Mouse (Mus musculus) midbrain, embryonic 10.5 days (tissue): ENCODE measurements at regions not wholly inside any gene's neighbourhood (a gene's known extent, or its start where the extent isn't known, plus 50 kb on each side); places are given as distances from the start of the nearest gene placed in this dataset.

ENCODE experiments used
- DNase-seq: peaks from one replicate; pipeline ENCODE4 v3.0.0-alpha.2; 2017; ENCODE audit warnings: low spot score
- H3K27ac ChIP-seq: fragments of 300-500 bp; sonication (generic); replicated peaks from 2 replicates; pipeline ENCODE4 v1.5.1; 2016; ENCODE audit warnings: mild to moderate bottlenecking
- H3K27me3 ChIP-seq: fragments of 300-500 bp; sonication (generic); 2 replicates; pipeline ENCODE4 v1.6.1; 2016; ENCODE audit warnings: low read depth, mild to moderate bottlenecking; ENCODE audit not compliant: poor library complexity, severe bottlenecking
- H3K36me3 ChIP-seq: fragments of 300-500 bp; sonication (generic); 2 replicates; pipeline ENCODE4 v1.6.1; 2016; ENCODE audit warnings: mild to moderate bottlenecking, moderate library complexity
- H3K4me1 ChIP-seq: fragments of 300-500 bp; sonication (generic); 2 replicates; pipeline ENCODE4 v1.6.1; 2016
- H3K4me3 ChIP-seq: fragments of 300-500 bp; sonication (generic); 2 replicates; pipeline ENCODE4 v1.5.1; 2016; ENCODE audit warnings: mild to moderate bottlenecking, moderate library complexity
- H3K9me3 ChIP-seq: fragments of 300-500 bp; sonication (generic); replicated peaks from 2 replicates; pipeline ENCODE4 v1.6.1; 2016; ENCODE audit warnings: mild to moderate bottlenecking
- WGBS: fragments of 180-500 bp; shearing (Covaris S2); methylation state at CpG from one replicate; pipeline ENCODE4 v1.1.7; 2016; 5-methylcytosine and 5-hydroxymethylcytosine counted together

GRCm38 (mm10) chr2:12614345-12614744 is 195.1 kb upstream of the Mindy3 start:
- no peaks in the 10 kb centered on the region for H3K36me3 ChIP-seq
- WGBS: 87% methylated on average over 2 of the region's 2 CpGs
- no peaks in the 10 kb centered on the region for H3K9me3 ChIP-seq
- H3K27ac ChIP-seq: no peak overlapping the region
- H3K4me3 ChIP-seq: no peak overlapping the region
- H3K27me3 ChIP-seq: no peaks in the 10 kb centered on the region
- DNase-seq: no peak
- no peaks in the 10 kb centered on the region for H3K4me1 ChIP-seq

GRCm38 (mm10) chr2:12613858-12614257 is 194.6 kb upstream of the Mindy3 start:
- DNase-seq: no peak
- no peaks in the 10 kb centered on the region for H3K27me3 ChIP-seq
- 80% methylated on average over 2 of the region's 2 CpGs for WGBS
- no peaks in the 10 kb centered on the region for H3K36me3 ChIP-seq
- no peaks in the 10 kb centered on the region for H3K4me1 ChIP-seq
- H3K4me3 ChIP-seq: no peak overlapping the region
- no peaks in the 10 kb centered on the region for H3K9me3 ChIP-seq
- H3K27ac ChIP-seq: no peak overlapping the region

- no peak overlapping the region for H3K27ac ChIP-seq
- H3K4me3 ChIP-seq: no peak overlapping the region
- peaks cover 7% of the 10 kb centered on the region for H3K4me1 ChIP-seq
- no peaks in the 10 kb centered on the region for H3K9me3 ChIP-seq
- 47% methylated on average over 2 of the region's 2 CpGs for WGBS
- no peaks in the 10 kb centered on the region for H3K27me3 ChIP-seq
- no peaks in the 10 kb centered on the region for H3K36me3 ChIP-seq
- DNase-seq: no peak
Measured at GRCm38 (mm10) chr2:12582566-12582965, 163.3 kb upstream of the Mindy3 start.

- WGBS: 55% methylated on average over 1 of the region's 1 CpGs
- Histone ChIP-seq H3K4me1 (no peaks in the 10 kb centered on the region), H3K27me3 (no peaks in the 10 kb centered on the region)
Measured at GRCm38 (mm10) chr2:12557736-12558135, 138.5 kb upstream of the Mindy3 start.

GRCm38 (mm10) chr2:12522411-12522810 is 103.1 kb upstream of the Mindy3 start:
- Histone ChIP-seq H3K36me3 (no peaks in the 10 kb centered on the region), H3K4me3 (no peak overlapping the region), H3K27me3 (no peaks in the 10 kb centered on the region), H3K9me3 (no peaks in the 10 kb centered on the region), H3K4me1 (no peaks in the 10 kb centered on the region), H3K27ac (no peak overlapping the region)
- DNase-seq: no peak
- WGBS: 83% methylated on average over 5 of the region's 5 CpGs

More at GRCm38 (mm10) chr2:12557736-12558135, 138.5 kb upstream of the Mindy3 start:
- DNase-seq: no peak
- H3K4me3 ChIP-seq: no peak overlapping the region
- H3K36me3 ChIP-seq: no peaks in the 10 kb centered on the region
- no peak overlapping the region for H3K27ac ChIP-seq
- H3K9me3 ChIP-seq: no peaks in the 10 kb centered on the region

- no peaks in the 10 kb centered on the region for H3K4me1 ChIP-seq
- no peak for DNase-seq
- no peaks in the 10 kb centered on the region for H3K9me3 ChIP-seq
- no peaks in the 10 kb centered on the region for H3K36me3 ChIP-seq
- no peaks in the 10 kb centered on the region for H3K27me3 ChIP-seq
- no peak overlapping the region for H3K27ac ChIP-seq
- H3K4me3 ChIP-seq: no peak overlapping the region
Measured at GRCm38 (mm10) chr2:12521744-12522143, 102.5 kb upstream of the Mindy3 start.

GRCm38 (mm10) chr2:12492369-12492768 is 73.1 kb upstream of the Mindy3 start:
- H3K4me3 ChIP-seq: no peak overlapping the region
- no peaks in the 10 kb centered on the region for H3K4me1 ChIP-seq
- no peaks in the 10 kb centered on the region for H3K9me3 ChIP-seq
- 86% methylated on average over 3 of the region's 3 CpGs for WGBS
- no peaks in the 10 kb centered on the region for H3K36me3 ChIP-seq
- H3K27ac ChIP-seq: no peak overlapping the region
- no peaks in the 10 kb centered on the region for H3K27me3 ChIP-seq
- DNase-seq: peak; percentile 13

GRCm38 (mm10) chr2:12469440-12470339 is 50.4 kb upstream of the Mindy3 start:
- H3K4me3 ChIP-seq: no peak overlapping the region
- H3K9me3 ChIP-seq: no peaks in the 10 kb centered on the region
- no peaks in the 10 kb centered on the region for H3K27me3 ChIP-seq
- no peak overlapping the region for H3K27ac ChIP-seq
- no peaks in the 10 kb centered on the region for H3K36me3 ChIP-seq
- no peak for DNase-seq
- H3K4me1 ChIP-seq: no peaks in the 10 kb centered on the region
- WGBS: 90% methylated on average over 7 of the region's 7 CpGs
